Mouse (Mus musculus) monocyte, adult 5-6 weeks (primary cell): Measurements from ENCODE around the gene Inka1. TPM values are rescaled to one million over a fixed set of nuclear protein-coding genes. Genes with fewer than 3 reads are reported as not detected.
"Not testable (repeated sequence)": the region's sequence is repeated elsewhere in the genome, so short reads cannot be mapped to it uniquely, and the experiment has no call there.

Experiments
- ATAC-seq: fragments of 153-309, 156-312 bp; replicated peaks from 2 replicates; pipeline ENCODE4 v1.8.0; 2017; ENCODE audit warnings: mild to moderate bottlenecking; ENCODE audit not compliant: low TSS enrichment, insufficient number of reproducible peaks, severe bottlenecking, poor library complexity, low FRiP score
- total RNA-seq: library from RNA; stranded (forward); fragments of 200-1000, 200-491, 200-594 nt; gene quantifications from 3 replicates; pipeline ENCODE4 v1.2.3, GENCODE M21; 2017

The Inka1 gene
- 3.7 to 14.4 TPM (median 10.5 TPM) in 3 replicates for total RNA-seq

DNA sequence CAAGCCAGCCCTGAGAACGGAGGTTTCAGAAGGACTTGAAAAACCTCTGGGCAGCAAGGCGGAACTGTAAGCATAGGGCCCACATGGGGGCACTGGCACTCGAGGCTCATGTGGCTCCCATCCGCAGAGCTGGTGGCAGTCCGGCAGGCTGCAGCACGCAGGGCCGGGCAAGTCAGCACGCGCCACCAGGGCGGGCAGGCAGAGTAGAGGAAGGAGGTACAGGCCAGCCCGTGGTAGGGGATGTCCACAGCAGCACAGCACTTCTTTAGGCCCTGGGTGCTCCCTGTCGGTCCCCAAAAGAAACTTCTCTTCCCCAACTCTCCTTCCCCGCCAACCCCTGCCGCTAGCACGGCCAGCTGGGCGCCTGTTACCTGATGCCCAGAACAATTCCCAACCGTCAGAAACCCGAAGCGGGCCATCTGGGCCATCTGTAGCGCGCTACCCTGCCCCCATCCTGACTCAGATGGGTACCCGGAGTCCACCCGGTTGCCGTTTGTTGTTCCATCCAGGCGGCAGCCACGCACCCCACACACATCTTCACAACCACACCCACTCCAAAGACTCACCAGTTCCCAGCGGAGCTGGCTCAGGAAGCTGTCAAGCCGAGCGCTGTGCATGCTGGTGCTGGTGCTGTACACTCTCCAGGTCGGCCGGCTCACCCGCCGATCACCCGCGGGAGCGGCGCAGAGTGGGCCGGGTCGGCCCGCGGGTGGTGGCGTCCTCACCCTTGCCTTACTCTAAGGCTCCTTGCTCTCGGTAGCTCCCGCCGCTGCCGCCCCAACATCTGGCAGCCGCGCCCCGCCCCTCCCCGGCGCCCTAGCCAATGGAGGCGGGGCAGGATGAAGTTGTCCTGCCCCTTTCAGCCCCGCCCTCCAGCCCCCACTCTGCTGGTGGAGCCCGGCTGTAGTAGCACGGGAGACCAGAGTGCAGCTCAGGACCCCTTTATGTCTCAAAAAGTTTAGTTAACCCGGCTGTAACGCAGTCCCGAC lies at the start of gene Inka1:
Gene Inka1 (minus strand): TSS at position 749 of the 989 bp plus-strand sequence.
- peak; percentile 60 for ATAC-seq

DNA sequence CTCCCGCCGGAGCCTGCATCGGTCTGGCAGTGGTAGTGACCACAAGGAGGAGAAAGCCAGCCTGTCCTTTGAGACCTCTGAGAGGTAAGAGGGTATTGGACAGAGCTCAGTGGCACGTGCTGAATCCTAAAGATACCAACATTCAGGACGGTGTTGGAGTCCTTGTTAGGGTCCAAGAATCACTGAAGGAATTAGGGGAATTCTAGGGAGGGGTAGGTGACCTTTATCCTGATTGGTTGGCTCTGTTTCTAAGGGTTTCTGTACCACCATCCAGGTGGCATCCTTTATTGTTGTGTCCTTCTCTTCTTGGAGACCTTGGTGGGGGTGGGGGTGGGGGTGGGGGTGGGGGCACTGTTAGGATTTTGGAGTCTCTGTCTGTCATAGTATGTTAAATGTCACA lies 46.4 kb upstream of the Inka1 start:
- no peak for ATAC-seq

DNA sequence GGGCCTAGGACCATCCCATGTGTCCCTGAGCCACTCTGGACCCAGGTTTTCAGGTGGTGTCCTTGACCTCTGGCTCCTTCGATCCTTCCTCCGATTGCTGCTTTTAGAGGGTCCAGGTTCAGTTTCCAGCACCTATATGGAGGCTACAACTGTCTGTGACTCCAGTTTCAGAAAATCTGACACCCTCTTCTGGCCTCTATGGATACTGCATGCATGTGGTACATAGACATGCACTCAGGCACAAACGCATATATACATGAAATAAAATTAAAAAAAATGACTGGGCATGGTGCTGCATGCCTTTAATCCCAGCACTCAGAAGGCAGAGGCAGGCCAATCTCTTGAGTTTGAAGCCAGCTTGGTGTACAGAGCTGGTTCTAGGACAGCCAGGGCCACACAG lies 42.2 kb upstream of the Inka1 start:
- no peak for ATAC-seq

DNA sequence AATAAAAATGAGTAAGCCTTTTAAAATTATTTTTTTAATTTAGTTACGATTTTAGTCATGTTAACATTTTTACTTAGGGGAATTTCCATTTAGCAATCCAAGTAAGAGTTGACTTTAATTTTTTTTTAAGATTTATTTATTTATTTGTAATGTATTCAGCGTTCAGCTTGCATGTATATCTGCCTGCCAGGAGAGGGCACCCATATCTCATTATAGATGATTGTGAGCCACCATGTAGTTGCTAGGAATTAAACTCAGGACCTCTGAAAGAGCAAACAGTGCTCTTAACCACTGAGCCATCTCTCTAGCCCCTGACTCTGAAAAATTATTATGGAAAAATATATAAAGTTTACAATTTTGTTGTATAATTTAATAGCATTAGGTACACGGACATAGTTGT lies 40.9 kb upstream of the Inka1 start:
- ATAC-seq, result no peak

DNA sequence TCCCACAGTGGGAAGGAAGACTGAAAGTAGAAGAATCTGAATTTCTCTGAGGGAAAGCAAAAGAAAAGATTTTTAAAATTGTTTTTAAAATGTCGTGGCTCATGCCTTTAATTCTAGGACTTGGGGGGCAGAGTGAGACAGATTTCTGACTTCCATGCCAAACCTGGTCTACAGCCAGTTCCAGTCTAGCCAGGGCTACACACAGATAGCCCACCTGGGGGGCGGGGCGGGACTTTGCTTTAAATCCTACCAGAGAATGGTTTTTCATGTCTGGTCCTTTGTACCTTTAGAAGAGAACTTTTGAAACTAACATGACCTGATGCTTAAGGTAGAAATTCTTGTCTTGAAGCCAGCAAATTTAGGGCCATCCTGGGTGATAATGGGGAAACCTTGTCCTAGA lies 37.5 kb upstream of the Inka1 start:
- no peak for ATAC-seq

DNA sequence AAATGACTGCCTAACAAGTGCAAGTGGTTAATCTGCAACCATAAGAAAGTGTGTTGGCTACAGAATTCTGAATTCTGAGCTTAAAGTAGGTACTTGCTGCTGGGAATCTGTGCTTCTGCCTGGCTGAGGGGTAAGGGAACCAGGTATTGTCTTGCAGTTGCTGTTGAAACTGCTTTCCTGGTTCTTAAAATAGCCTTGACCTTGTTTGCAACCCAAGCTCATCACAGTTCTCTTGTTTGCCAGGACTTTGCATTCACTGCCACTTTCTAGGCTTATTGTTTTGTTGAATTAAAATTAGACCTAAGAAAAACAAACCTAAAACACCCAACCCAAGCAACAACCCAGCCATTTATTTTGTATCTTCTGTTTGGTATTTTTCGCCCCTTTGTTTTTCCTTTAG lies 35.1 kb upstream of the Inka1 start:
- ATAC-seq, result no peak

DNA sequence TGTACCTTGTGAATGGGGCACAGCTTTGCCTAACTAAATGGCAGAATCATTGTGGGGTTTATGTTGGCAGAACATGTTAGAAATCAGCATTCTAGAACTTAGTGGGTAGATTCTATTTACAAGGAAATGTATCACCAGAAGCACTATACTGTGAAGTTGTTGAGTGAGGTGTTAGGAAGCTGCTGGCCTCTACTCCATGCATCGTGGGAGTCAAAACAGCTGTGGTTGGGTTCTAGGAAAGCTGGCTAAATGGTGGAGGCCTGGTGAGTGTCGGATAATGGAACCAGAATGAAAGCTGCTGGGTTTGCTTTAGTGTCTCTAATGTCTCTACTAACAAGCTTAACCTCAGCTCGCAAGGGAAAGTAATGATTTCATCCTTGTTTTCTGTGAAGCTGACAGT lies 31.4 kb upstream of the Inka1 start:
- ATAC-seq, result no peak

DNA sequence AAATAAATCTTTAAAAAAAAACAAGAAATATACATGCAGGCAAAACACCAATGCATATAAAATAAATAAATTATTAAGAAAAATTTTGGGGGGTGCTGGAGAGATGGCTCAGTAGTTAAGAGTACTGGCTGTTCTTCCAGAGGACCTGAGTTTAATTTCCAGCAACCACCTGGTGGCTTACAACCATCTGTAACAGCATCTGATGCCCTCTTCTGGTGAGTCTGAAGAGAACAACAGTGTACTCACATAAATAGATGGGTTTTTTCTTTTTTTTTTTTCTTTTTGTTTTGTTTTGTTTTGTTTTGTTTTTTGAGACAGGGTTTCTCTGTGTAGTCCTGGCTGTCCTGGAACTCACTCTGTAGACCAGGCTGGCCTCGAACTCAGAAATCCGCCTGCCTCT lies 27.9 kb upstream of the Inka1 start:
- ATAC-seq, result not testable (repeated sequence)

DNA sequence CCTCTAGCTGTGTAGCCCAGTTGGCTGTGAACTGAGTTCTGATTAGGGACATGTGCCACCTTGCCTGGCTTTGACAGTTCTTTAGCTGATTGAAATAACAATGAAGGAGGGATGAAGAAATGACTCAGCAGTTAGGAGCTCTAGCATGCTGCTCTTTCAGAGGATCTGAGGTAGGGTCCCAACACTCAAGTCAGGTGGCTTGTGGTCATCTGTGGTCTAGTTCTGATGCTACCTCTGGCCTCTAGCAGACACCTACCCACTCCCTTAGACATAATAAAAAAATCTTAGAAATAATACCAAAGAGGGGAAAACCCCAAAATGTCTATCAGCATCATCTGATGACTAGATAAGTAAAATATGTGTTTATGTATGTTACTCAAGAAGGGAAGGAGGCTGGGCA lies 24.7 kb upstream of the Inka1 start:
- no peak for ATAC-seq

DNA sequence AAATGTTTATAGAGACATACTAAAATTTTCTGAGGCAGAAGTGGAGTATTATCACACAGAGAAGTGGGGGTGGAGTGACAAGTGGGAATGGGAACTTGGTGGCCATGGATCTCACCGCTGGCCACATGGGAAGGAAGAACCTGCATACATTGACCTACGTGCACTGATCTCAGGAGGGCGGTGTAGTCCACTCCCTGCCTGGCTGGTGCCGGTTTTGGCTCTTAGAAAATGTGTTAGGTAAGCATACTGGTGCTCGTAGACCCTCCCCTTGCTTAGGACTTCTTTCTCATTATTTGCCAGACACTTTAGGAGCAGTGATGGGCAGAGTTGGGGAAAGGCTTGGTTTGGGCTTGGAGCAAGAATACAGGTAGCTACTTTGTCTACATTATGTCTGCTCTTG lies 22.4 kb upstream of the Inka1 start:
- ATAC-seq, result no peak

DNA sequence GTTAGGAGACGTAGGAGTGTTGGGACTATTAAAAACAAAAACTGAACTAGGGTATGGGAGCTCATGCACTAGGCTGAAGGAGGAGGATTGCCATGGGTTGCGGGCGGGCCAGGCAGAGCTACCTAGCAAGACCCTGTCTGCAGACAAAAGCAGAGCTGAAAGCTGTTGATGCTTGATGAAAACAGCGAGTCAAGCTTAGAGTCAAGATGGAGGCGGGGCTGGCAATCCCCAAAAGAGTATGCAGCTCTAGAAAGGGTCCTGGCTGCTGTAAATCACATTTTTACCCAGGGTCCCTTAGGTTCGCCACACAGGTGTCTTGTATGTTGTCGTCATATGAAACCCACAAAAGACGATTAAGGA lies 17.8 kb upstream of the Inka1 start:
- ATAC-seq, result no peak

DNA sequence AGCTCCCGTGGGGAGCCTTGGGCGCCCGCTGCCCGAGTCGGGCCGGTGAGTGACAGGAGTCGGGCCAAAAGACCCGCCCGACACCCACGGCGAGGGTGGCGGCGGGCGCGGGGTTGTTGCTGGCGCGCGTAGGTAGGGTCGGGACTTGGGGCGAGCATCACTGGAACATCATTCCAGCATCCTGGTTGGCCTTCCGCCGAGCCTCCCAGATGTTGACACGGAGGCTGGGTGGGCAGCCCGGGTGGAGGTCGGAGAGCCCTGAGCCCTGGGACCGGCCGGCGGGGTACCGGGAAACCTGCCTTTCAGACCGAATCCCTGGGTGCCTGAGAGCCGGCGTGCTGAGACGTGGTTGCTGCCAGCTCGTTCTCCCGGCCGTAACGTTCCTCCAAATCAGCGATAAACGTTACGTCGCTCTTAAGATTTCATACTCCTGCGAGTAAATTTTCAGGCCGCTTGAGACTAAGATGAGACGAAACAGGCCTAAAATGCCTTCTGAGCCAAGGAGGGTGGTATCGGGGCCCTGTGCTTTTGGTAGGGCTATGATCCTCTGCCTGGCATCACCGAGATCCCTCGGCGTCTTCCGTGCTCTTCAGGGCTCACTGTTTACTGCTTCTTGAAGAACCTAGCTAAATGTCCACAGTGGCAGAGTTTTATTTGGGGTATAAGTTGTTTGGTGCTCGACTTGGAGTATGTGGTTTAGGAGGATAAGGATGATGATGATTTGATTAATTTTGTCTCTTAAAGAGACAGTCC lies 17.3 kb upstream of the Inka1 start:
- ATAC-seq, result no peak

DNA sequence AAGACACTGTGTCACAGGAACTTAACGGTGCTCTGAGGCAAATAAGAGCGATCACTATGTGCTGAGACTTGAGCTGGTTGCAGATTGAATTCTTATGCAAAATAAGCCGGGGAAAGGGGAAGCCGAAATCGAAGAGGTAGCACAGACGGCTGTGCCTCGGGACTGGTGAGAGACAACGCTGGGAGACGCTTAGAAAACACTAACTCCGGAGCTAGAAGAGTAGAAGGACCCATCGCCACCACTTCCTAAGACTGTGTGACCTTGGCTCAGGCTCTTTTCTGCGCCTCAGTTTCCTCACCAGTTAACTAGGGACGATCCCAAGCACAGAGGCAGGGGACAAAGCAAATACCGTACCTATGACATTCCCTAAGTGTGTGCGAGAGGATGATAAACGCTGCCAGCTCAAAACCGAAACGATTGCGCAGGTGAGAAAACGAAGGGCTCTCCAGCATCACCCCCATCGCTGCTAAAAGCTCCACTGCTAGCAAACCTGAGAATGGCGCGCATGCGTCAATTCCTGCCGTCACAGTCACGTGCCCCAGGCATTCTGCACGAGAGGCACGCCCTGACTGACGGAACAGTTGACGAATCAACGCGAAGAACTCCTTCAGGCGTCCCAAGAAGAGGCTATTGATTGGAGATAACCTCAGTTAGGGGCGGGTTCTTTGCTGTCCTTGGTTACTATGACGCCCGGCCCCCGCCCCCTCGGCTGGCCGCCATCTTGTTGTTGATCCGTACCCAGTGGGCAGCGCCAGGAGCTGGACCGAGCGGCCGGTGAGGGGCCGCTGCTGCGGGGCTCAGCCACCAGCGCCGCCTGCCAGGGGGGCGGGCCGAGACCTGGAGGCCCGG lies 16.5 kb upstream of the Inka1 start, which contains the start of gene Ip6k1:
Gene Ip6k1 (plus strand): TSS at position 580 of the 849 bp plus-strand sequence.
- ATAC-seq, result peak; percentile 100

DNA sequence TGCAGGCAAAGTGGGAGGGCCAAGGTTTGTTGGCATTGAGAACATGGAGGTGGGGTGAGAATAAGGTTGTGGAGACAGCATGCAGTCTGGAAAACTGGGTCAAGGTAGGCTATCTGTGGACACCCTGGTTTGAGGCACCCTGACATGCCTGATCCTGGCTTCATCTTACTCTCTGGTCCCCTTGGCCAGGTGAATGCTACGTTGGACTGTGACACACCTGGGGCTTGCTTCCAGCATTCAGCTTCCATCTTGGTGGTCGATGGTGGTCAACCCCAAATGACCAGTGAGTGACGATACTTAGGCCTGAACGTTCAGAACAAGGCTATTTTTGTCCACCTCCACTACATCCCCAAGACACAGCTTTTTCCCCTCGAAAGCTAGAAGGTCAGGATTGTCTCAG lies 10.4 kb upstream of the Inka1 start, which contains the start of gene Gm20662:
Gene Gm20662 (plus strand): TSS at position 301 of the 400 bp plus-strand sequence.
- ATAC-seq, result no peak

DNA sequence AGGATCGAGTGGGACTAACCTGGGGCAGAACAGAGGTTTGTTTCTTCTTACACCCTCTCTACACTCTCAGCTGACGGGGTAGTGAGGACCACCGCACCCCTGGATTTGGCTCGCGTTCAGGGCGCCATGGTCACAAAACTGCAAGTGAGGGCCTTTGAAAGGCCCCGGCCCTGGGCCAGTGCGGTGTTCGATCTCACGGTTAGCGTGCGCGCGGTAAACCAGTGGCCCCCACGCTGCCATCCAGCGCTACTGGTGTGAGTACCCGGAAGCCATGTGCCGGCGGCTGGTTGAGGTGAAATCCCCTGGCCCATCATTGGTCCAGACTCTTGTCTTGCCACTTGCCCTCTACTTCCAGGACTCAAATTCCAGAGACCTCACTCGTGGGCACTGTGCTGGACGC lies 9.8 kb upstream of the Inka1 start:
- ATAC-seq, result no peak

DNA sequence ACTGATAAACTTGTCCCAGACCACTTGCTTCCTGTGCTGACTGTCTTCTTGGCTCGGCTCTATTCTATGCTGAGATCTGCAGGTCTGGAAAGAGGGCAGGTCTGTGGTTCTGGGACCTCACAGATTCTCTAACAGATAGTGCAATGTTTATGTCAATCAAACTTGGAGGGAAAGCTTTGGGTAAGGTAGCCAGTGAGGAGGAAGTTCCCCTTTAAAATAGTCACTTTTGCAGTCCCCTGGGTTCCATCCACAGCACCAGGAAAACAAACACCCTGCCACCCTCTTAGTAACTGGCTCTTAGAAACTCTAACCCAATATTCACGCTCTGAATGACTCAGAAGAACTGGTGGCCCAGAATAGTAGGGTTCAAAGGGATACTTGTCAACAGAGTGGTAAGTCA lies 8.8 kb upstream of the Inka1 start:
- ATAC-seq, result no peak

DNA sequence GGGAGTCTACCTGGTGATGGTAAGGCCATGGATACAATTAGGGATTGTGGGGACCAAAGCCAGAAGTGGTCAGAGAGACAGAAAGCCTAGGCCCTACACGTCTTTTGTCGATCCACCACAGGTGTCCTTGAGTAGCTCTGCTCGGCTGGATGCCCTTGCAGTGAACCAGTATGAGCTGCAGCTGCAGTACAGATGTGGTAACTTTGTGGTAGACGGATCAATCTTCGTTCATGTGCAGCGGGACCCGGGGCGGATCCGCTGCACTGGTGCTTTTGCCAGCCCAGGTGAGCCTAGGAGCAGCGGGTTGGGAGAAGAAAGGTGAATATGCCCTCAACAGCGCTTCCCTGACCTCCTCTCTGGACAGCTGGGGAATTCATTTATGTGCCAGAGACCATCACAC lies 7.3 kb upstream of the Inka1 start:
- ATAC-seq, result no peak

DNA sequence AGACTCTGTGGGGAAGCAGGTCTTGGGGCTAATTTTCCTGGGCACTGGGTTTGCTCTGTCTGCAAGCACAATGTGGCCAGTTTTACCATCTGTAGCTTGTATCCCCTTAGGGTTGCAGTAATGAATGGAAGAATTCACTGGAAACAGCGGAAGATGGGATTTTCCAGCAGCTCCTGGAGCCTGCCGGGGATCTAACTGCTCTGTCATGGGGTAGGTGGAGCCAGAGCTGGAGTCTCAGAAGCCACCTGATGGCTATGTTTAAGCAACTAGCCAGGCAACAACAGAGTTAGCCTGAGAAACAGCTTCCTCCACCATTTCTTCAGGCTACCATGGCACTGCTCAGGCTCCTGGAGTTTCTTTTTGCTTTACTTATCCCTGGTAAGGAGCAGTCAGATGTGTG lies 6.5 kb upstream of the Inka1 start, which contains the start of gene Cdhr4:
Gene Cdhr4 (plus strand): TSS at position 301 of the 400 bp plus-strand sequence.
- no peak for ATAC-seq

DNA sequence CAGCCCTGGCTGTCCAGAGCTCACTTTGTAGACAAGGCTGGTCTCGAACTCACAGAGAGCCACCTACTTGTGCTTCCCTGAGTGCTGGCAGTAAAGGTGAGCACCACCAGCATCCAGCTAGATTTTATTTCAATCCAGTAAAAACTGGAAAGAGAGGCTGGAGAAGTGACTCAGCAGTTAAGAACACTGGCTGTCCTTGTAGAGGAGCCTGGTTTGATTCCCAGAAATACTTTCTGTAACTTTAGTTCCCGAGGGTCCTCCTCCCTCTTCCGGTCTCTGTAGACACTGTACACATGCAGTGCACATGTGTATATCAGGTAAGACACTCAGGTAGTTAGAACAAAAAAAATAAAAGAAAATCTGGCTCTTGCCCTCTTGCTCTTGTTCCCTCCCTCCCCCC lies 2.3 kb upstream of the Inka1 start:
- no peak for ATAC-seq
